Mouse (Mus musculus) liver, postnatal 0 days (tissue): ENCODE results near the gene Pdzd2.

Experiments used
- CTCF ChIP-seq: sonication (generic); IDR thresholded peaks from 2 replicates; pipeline ENCODE4 v1.5.1; 2016; ENCODE audit warnings: antibody characterized with exemption, low read depth
- EP300 ChIP-seq: IDR thresholded peaks from 2 replicates; pipeline ENCODE4 v1.6.1; 2016; ENCODE audit warnings: antibody characterized with exemption, low read depth, mild to moderate bottlenecking

GRCm38 (mm10) chr15:12439351-12439751, 300.4 kb downstream of the Pdzd2 start:
- TF ChIP-seq CTCF: no peak
- no peak for TF ChIP-seq EP300
